Mouse (Mus musculus): ENCODE results near the gene Chid1. TPM values are rescaled to one million over a fixed set of nuclear protein-coding genes. Genes with fewer than 3 reads are reported as not detected.

Gene Chid1
- polyA plus RNA-seq, 1 experiment from 2014 or later: 30.2 TPM

- 88% methylated on average over 5 of the region's 5 CpGs for WGBS
- Histone ChIP-seq H3K4me3 (no peak overlapping the region), H3K36me3 (peaks cover 51% of the 10 kb centered on the region), H3K27ac (no peak overlapping the region), H3K27me3 (ENCODE audit: insufficient read depth, poor library complexity, severe bottlenecking) (no peaks in the 10 kb centered on the region), H3K9me3 (no peaks in the 10 kb centered on the region), H3K4me1 (replicated peaks) (no peaks in the 10 kb centered on the region)
- DNase-seq (ENCODE audit: low spot score): no peak
Measured at GRCm38 (mm10) chr7:141492738-141493137, 46.9 kb downstream of the Chid1 start.

- 82% methylated on average over 2 of the region's 2 CpGs for WGBS
- Histone ChIP-seq H3K4me1 (replicated peaks) (peaks cover 5% of the 10 kb centered on the region; the same call in 1 of the 2 replicates), H3K27ac (no peak overlapping the region), H3K9me3 (no peaks in the 10 kb centered on the region), H3K27me3 (ENCODE audit: insufficient read depth, poor library complexity, severe bottlenecking) (no peaks in the 10 kb centered on the region), H3K36me3 (peaks cover 46% of the 10 kb centered on the region), H3K4me3 (no peak overlapping the region)
- DNase-seq (ENCODE audit: low spot score): no peak
Measured at GRCm38 (mm10) chr7:141491151-141491550, 48.5 kb downstream of the Chid1 start.

- peaks cover 25% of the 10 kb centered on the region for H3K27me3 ChIP-seq (ENCODE audit: insufficient read depth, poor library complexity, severe bottlenecking)
- peaks cover 30% of the 10 kb centered on the region for H3K4me1 ChIP-seq (replicated peaks)
- H3K36me3 ChIP-seq: peaks cover 15% of the 10 kb centered on the region
- WGBS: 81% methylated on average over 7 of the region's 7 CpGs
- no peak overlapping the region for H3K27ac ChIP-seq
- no peak for DNase-seq (ENCODE audit: low spot score)
- no peaks in the 10 kb centered on the region for H3K9me3 ChIP-seq
- H3K4me3 ChIP-seq: no peak overlapping the region
Measured at GRCm38 (mm10) chr7:141487141-141487540, 52.5 kb downstream of the Chid1 start.

DNA sequence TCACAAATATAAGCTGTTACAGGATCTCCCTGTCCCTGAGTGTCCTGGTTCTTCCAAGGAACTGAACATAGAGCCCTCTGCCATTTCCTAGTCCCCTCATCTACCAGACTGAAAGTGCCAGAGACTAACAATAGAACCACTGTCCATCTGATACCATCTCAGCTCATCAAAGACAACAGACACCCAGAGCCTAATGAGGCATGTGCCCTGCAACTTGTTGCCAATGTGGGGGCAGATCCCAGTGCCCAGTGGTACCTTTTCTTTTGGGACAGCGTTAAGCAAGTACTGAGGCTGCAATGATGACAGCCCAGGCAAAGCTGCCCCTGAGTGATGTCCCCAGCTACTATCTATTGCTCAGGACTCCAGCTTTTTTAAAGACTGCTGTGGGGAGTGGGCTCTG, 53.4 kb downstream of the Chid1 start:
- Histone ChIP-seq H3K27ac (no peak overlapping the region), H3K27me3 (ENCODE audit: insufficient read depth, poor library complexity, severe bottlenecking) (peaks cover 32% of the 10 kb centered on the region), H3K4me1 (replicated peaks) (peaks cover 39% of the 10 kb centered on the region), H3K9me3 (no peaks in the 10 kb centered on the region), H3K36me3 (peaks cover 6% of the 10 kb centered on the region; the same call in 1 of the 2 replicates), H3K4me3 (no peak overlapping the region)
- 94% methylated on average over 1 of the region's 1 CpGs for WGBS
- DNase-seq (ENCODE audit: low spot score): no peak

GRCm38 (mm10) chr7:141485606-141486005, 54.1 kb downstream of the Chid1 start:
- Histone ChIP-seq H3K4me1 (replicated peaks) (peaks cover 44% of the 10 kb centered on the region), H3K27me3 (ENCODE audit: insufficient read depth, poor library complexity, severe bottlenecking) (peaks cover 32% of the 10 kb centered on the region), H3K27ac (no peak overlapping the region), H3K4me3 (no peak overlapping the region), H3K9me3 (no peaks in the 10 kb centered on the region), H3K36me3 (no peaks in the 10 kb centered on the region)
- DNase-seq (ENCODE audit: low spot score): no peak
- 85% methylated on average over 2 of the region's 2 CpGs for WGBS

DNA sequence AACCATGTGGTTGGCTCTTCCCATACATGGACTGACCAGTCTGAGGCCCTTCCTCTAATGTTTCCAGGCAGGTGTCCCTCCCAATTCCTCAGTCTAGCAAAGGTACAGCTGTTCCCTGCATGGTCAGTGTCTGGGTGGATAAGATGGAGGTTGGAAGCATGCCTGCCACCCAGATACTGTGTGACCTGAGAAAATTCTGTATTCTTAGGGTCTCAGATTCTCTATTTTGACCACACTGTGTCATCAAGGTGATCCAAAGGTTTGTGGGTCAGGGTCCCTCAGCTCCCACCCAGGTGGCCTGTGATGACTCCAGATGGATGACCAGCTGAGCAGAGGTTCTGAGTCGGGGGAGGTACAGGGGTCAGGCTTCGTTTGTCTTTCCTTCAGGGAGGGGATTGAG, 54.5 kb downstream of the Chid1 start:
- Histone ChIP-seq H3K27me3 (ENCODE audit: insufficient read depth, poor library complexity, severe bottlenecking) (peaks cover 32% of the 10 kb centered on the region), H3K4me1 (replicated peaks) (peaks cover 44% of the 10 kb centered on the region), H3K9me3 (no peaks in the 10 kb centered on the region), H3K27ac (no peak overlapping the region), H3K4me3 (no peak overlapping the region), H3K36me3 (no peaks in the 10 kb centered on the region)
- no peak for DNase-seq (ENCODE audit: low spot score)
- 84% methylated on average over 2 of the region's 2 CpGs for WGBS

DNA sequence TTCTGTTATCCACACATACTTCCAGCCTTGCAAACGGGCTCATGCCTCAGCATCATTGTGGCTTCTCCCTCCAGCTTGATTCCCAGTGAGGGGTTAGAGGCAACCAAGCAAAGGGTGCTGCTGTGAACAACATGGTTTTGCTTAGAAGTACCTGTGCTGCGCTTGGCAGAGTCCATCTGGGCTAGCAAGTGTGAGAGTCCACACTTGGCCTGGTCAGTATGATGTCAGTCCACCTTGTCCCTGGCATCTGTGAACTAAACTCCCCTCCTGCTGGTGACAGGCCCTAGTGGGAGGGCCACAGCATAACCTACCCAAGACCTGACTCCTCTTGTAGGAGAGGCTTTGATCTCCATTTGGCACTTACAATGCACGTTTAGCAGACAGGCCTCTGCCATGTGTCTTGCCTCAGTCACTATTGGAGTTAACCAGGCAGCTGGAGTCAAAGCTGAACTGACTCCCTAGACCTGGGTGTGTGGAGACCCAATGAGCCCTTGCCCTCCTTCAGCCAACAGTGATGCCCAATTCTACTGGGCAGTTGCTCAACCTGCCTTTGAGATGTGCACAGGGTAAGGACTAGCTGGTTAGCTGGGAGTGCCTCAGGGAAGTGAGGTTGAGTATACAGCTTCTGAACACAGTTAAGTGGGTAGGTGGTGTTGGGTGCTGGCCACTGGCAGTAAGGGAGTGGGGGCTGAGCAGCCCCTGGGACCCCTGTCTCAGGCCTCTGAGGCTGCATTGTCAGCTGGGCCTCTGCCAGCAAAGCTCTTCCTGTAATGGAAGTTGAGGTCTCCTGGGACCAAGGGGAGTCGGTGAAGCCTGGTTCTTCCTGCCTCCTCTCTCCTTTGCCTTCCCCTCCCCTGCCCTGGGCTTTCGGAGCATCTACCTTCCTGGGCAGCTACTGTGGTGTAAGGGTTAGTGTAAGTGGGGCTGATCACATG, 55.2 kb downstream of the Chid1 start:
- no peak overlapping the region for H3K4me3 ChIP-seq
- H3K27ac ChIP-seq: no peak overlapping the region
- no peaks in the 10 kb centered on the region for H3K36me3 ChIP-seq
- no peaks in the 10 kb centered on the region for H3K9me3 ChIP-seq
- H3K27me3 ChIP-seq (ENCODE audit: insufficient read depth, poor library complexity, severe bottlenecking): peaks cover 32% of the 10 kb centered on the region
- peaks cover 44% of the 10 kb centered on the region for H3K4me1 ChIP-seq (replicated peaks)
- WGBS: 81% methylated on average over 5 of the region's 5 CpGs
- DNase-seq (ENCODE audit: low spot score): no peak

DNA sequence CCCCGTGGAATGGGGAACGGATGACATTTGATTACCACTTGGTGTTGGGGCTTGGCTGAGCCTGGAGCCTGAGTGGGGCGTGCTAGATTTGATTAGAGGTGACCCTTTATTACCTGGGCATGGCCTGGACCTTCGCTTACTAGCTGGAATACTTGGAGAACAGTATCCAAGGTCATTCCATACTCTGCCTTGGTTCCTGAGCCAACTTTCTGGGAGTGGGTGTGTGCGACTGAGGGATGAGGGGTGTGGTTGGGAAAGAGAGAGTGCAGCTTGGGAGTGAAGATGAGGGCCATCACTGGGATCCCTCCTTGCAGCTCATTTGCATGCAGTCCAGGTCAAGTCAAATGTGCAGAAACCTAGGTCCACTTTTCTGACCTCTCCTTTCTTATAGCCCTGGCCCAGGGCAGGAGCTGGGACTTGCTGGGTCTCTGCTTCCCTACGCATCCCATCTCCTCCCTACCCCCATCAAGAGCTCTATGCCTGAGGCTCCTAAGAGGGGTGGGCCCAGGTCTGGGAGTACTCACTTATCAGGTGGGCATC, 56.5 kb downstream of the Chid1 start:
- DNase-seq (ENCODE audit: low spot score): no peak
- no peaks in the 10 kb centered on the region for H3K9me3 ChIP-seq
- H3K27ac ChIP-seq: no peak overlapping the region
- H3K4me3 ChIP-seq: peak overlapping the region; percentile 76; the same call in 1 of the 2 replicates
- peaks cover 46% of the 10 kb centered on the region for H3K4me1 ChIP-seq (replicated peaks)
- WGBS: 79% methylated on average over 6 of the region's 6 CpGs
- no peaks in the 10 kb centered on the region for H3K36me3 ChIP-seq
- peaks cover 34% of the 10 kb centered on the region for H3K27me3 ChIP-seq (ENCODE audit: insufficient read depth, poor library complexity, severe bottlenecking)

GRCm38 (mm10) chr7:141482531-141483024, 57.1 kb downstream of the Chid1 start:
- Histone ChIP-seq H3K27me3 (ENCODE audit: insufficient read depth, poor library complexity, severe bottlenecking) (peaks cover 38% of the 10 kb centered on the region), H3K4me1 (replicated peaks) (peaks cover 52% of the 10 kb centered on the region), H3K27ac (peak overlapping the region; percentile 65), H3K9me3 (no peaks in the 10 kb centered on the region), H3K36me3 (no peaks in the 10 kb centered on the region), H3K4me3 (peak overlapping the region; percentile 76)
- 6% methylated on average over 11 of the region's 11 CpGs for WGBS
- DNase-seq (ENCODE audit: low spot score): no peak

DNA sequence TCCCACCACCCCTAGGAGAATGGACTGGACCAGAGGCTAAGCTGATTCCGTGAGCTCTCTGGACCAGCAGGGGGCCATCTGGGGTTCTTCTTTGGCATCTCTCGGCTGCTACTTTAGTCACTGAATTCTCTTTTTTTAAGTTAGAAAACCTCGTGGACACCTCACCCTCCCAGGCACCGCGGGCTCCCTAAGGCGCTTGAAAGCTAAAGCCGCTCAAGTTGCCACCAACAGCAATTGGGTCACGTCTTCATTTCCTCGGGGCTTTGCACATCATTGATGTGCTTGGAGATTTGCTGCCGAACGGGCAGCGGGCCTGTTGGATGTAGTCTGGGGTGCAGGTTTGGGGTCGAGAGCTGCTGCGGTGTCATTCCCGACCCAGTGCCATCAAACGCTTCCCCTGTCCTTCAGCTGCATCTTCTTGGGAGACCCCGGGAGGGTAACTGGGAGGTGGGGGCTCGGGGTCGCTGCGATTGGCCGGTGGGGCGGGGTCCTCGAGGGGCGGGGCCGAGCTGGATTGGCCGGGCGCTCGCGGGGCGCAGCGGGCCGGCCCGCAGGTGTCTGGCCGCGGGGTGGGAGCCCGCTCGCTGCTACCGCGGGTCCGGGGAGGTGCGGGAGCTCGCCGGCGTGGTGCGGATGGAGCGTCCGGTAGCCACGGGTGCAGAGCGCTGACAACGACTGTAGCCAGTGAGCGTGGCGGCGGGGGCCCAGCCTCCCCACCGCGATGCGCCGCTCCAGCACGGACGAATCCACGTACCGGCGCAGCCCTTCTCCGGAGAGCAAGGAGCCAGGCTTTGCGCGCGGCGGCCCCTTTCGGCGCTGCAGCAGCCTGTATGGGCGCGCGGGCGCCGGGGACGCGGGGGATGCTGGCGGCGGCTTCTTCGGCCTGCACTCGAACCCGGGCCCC, 57.9 kb downstream of the Chid1 start:
- peaks cover 56% of the 10 kb centered on the region for H3K4me1 ChIP-seq (replicated peaks)
- H3K27ac ChIP-seq: peak overlapping the region; percentile 65
- peak overlapping the region; percentile 76 for H3K4me3 ChIP-seq
- WGBS: under 1% methylated on average over 80 of the region's 81 CpGs
- DNase-seq (ENCODE audit: low spot score): peak; percentile 78
- H3K36me3 ChIP-seq: no peaks in the 10 kb centered on the region
- H3K9me3 ChIP-seq: no peaks in the 10 kb centered on the region
- H3K27me3 ChIP-seq (ENCODE audit: insufficient read depth, poor library complexity, severe bottlenecking): peaks cover 45% of the 10 kb centered on the region

GRCm38 (mm10) chr7:141480842-141481497, 58.7 kb downstream of the Chid1 start:
- peaks cover 64% of the 10 kb centered on the region for H3K4me1 ChIP-seq (replicated peaks)
- H3K27me3 ChIP-seq (ENCODE audit: insufficient read depth, poor library complexity, severe bottlenecking): peaks cover 53% of the 10 kb centered on the region
- H3K36me3 ChIP-seq: no peaks in the 10 kb centered on the region
- peak; percentile 63 for DNase-seq (ENCODE audit: low spot score)
- no peak overlapping the region for H3K27ac ChIP-seq
- 12% methylated on average over 10 of the region's 10 CpGs for WGBS
- H3K4me3 ChIP-seq: peak overlapping the region; percentile 76
- H3K9me3 ChIP-seq: no peaks in the 10 kb centered on the region

GRCm38 (mm10) chr7:141478270-141478748, 61.3 kb downstream of the Chid1 start:
- DNase-seq (ENCODE audit: low spot score): no peak
- H3K4me3 ChIP-seq: no peak overlapping the region
- H3K9me3 ChIP-seq: no peaks in the 10 kb centered on the region
- WGBS: 85% methylated on average over 5 of the region's 5 CpGs
- H3K27ac ChIP-seq: no peak overlapping the region; the same call in 1 of the 2 replicates
- H3K27me3 ChIP-seq (ENCODE audit: insufficient read depth, poor library complexity, severe bottlenecking): peaks cover 45% of the 10 kb centered on the region
- H3K4me1 ChIP-seq (replicated peaks): peaks cover 72% of the 10 kb centered on the region
- no peaks in the 10 kb centered on the region for H3K36me3 ChIP-seq

Measured in hindbrain, embryonic 10.5 days (tissue).